Mouse (Mus musculus) right cerebral cortex, postnatal 10 days (tissue): Measurements from ENCODE around the gene Mettl17.
A peak's percentile ranks its signal among the peaks of the same experiment; 100 is the strongest.

Experiments used
- DNase-seq, 2 experiments: peaks; one replicate each; pipeline ENCODE4 v3.0.0; 2021; ENCODE audit warnings: low spot score in 2 of 2

The Mettl17 gene

DNA sequence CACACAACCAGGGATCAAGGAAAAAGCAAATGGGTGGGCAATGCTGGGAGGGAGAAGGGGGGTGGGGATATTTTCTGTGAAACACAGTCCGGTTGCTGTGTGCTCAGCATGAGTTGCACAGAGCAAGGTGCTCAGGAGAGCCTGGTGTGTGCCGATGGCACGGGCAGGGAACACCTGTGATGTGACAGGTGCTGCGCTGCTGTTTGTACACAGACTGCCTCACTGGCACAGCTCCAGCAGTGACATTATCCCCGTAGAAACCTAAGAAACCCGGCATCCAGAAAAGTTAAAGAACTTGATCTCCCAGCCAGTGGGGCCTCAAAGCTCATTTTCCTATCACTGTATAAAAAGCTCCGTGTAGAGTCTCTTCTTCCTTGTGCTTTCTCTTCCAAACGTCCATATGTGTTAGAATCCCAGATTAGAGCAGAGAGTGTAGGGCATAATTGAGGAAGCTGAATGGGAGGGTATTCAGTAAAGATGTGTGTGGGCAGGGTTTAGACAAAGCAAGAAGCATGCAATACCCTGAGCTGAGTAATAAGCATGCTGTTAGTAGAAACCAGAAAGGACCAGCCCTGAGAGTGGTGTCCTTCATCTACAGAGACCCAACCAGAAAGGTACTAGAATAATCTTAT is 12.0 kb downstream of the Mettl17 start:
- no peak for DNase-seq

DNA sequence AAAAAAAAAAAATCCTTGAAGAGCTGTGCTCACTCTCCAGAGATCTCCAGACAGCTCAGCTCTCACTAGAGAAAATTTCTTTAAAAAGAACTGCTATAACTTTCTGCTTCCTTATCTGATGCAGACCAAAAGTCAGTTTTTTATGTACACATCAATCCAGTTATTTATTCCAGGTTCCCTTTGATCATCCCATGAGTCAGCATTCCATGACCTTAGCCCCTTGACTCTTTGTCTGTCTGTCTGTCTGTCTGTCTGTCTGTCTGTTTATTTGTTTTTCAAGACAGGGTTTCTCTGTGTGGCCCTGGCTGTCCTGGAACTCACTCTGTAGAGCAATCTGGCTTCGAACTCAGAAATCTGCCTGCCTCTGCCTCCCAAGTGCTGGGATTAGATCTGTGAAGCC is 14.7 kb downstream of the Mettl17 start:
- no peak for DNase-seq

- peak; percentile 59 to 86 for DNase-seq
These were observed 18.4 kb downstream of the Mettl17 start for GRCm38 (mm10) chr14:51902806-51903710.

DNA sequence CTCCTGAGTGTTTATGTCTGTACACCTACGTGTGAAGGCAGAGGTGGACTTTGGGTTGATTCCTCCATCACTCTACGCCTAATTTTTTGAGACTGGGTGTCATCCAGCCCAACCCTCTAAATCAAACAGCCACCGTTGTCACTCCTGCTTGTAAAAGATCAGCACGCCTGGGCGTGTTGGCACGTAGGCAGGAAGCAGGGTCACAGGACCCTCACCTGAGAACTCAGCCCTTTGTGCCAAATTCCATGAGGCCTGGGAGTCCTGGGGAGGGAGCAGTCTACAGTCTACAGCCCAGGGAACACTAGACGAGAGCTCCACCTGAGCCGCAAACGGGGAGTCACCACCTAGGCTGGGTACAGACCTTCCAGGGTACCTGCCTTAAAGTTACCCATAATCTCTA is 19.1 kb downstream of the Mettl17 start:
- no peak for DNase-seq

- no peak for DNase-seq
These were observed 20.1 kb downstream of the Mettl17 start for GRCm38 (mm10) chr14:51904706-51905105.

DNA sequence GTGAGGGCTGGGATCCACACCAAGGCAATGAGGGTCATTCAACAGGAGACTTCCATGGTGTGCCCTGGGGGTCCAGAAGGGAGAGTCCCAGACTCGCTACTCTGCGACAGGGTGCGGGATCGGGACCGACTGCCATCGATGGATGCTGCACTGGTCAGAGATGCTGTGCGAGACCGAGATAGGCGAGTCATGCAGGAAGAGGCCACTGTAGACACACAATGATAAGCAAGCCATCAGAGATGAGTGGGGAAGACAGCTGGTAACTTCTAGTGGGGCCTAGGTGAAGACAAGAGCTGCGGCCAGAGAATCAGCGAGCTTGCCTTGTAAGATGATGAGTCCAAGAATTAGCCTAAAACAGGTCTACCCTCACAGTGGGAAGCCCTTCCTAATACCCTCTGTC is 21.5 kb downstream of the Mettl17 start:
- no peak for DNase-seq

GRCm38 (mm10) chr14:51911301-51911700 is 26.7 kb downstream of the Mettl17 start:
- no peak for DNase-seq

- DNase-seq: no peak
These were observed 27.9 kb downstream of the Mettl17 start for GRCm38 (mm10) chr14:51912391-51913061.

GRCm38 (mm10) chr14:51913062-51913959 is 28.7 kb downstream of the Mettl17 start:
- peak; percentile 83 to 84 for DNase-seq

DNA sequence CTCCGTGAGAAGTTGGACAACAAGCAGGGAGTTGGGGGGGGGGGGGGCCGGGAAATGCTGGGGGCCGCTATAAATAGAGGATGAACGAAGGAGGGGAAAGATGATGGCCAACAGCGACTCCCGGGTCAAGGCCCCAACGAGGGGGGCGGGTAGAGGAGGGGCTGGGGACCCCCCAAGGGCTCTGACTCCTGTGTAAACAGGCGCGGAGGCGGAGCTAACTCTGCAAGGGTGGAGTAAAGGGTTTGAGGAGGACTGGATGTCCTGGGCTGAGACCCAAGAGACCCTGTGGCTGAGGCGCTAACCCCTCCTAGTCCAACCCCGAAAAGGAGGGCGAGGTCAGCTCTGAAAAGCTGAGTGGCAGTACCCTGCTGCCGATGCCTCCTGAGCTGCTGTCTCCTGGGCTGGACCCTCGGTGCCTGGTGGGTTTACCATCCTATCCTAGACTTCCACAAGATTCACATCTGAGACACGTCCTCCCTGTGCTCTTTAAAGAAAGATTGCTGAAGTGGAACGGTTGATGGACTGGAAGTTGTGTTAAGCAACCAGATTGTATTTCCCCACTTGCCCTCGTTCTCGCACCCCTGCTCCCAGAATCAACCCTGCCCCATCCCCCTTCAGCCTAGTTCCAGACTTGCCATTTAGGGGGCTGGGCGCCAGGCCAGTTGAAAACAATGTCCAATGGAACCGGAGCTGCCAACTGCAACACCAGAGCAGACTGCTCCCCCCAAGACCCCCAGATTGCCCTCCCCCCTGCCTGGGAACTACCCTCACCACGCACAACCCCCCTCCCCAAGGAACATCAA is 29.5 kb downstream of the Mettl17 start, which contains the start of gene Ndrg2:
Gene Ndrg2 (minus strand): TSS at position 199 of the 803 bp plus-strand sequence.
- peak; percentile 91 to 92 for DNase-seq

DNA sequence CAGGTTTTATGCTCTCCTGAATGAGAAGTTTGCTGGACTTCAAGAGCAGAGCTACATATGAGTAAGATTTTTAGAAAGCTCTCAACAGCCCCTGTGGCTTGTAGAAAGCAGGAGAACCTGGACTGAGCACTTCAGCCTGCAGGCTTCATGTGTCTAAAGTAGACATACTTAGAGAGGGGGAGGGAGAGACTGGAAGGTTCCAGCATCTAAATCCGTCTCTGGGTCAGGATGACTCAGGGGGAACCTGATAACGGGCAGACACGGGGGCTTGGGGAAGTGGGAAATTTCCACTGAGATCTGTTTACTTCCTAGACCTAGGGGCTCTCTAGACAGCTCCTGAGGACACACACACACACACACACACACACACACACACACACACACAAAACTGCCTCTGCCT is 30.4 kb downstream of the Mettl17 start:
- no peak for DNase-seq

- no peak for DNase-seq
These were observed 31.9 kb downstream of the Mettl17 start for GRCm38 (mm10) chr14:51916539-51916938.

DNA sequence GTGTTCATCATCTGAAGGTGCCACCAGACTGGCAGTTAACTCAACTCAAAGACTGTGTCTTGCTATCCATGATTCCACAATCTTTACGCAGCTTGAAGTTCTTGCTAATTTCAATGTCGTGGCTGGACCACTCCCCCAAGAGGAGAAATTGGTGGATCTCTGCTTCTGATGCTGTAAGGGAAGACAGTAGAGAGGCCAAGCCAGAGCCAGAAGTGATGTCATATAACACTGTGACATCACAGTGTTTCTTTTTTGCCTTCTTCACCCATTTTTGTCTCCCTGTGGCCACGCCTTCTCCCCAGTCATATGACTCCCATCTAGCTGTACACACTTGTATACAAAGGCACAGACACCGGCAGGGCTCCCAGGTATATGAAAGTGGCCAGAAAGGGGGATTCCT is 33.5 kb downstream of the Mettl17 start, which contains the start of gene Tppp2:
Gene Tppp2 (plus strand): TSS at position 301 of the 400 bp plus-strand sequence.
- DNase-seq: no peak

DNA sequence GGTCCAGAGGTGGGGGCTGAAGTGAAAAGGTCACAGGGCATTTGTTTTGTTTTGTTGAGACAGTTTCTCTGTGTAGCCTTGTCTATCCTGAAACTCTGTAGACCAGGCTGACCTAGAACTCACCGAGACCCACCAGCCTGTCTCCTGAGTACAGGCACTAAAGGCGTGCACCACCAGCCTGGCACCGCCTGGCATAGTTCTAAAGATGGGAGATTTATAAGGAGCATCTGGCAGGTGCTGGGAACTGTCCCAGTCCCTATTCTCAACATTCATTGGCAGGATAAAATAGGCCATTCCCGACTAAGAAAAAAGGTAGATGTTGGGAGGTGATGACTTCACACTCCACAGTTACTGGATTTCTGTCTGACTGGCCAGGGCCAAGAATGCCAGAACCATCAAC is 34.3 kb downstream of the Mettl17 start:
- DNase-seq: no peak

- DNase-seq: peak; percentile 77 to 87
These were observed 37.3 kb downstream of the Mettl17 start for GRCm38 (mm10) chr14:51921759-51922570.

DNA sequence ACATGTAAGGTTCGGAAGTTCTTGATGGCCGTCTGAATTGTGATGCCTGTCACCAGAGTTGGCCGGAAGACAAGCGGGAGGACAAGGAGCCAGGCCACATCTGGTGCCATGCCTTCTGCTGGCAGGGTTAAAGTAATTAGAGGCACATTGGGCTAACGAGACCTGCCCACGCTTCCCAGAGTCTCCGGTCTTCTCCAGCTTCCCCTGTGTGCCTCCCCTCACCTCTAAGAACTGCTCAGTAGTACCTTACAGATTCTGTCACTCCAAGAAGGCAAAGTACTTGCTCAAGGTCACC is 37.9 kb downstream of the Mettl17 start, which contains the start of gene Rnase13:
Gene Rnase13 (minus strand): TSS at position 203 of the 295 bp plus-strand sequence.
- DNase-seq: no peak

DNA sequence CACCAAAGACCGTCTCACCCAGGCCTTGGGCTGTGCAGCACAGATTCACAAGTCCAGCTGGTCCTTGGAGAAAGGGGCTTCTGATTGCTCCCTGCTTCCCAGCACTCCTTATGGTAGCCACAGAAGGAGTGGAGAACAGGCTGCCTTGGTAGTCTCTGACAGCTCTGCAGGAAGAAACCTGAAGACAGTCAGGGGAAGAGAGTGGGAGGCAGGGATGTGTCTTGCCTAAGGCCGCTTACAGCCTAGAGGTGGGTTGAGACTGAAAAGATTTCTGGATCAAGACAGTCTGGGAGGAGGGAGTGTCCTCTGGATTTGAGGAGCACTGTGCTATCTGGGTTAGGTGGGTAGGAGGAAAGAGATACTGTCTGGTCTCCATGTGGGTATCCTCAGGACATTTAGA is 38.3 kb downstream of the Mettl17 start:
- no peak for DNase-seq

DNA sequence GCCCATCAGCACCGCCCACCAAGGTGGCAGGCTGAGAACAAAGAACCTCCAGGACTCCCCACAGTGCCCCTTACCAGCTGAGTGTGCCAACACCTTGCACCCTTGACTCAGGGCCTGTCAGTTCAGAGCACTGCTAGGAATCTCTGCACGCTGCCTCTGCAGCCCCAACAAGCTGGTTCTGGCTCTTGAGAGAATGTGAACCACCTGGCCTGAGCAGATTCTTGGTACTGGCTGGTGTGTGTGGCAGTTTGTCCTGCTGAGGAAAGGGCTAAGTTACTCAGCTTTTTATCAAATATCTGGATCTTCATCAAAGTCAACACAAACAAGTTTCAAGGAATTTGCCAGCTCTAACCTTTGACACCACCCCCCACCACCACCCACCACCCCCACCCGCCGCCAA is 38.9 kb downstream of the Mettl17 start:
- DNase-seq: no peak

DNA sequence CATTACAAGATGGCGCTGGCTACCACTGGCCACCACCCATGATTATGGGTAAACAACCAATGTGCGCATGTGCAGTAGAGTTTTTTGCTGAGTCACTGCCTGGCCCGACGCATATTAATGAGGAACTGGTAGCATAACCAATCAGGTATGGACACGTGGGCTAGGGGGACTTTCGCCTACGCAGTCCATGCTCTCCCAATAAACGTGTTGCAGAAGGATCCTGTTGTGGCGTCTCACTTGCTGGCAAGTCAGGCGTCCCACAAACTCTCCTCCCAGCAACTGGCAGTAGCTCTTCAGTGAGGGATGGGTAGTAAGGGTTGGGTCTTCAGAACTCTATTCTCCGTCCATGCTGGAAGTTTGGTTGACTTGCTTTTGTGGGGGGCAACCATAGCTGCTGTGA is 42.3 kb downstream of the Mettl17 start:
- DNase-seq: peak in 1 of 2 experiments; percentile 9
